Mouse (Mus musculus) ES-E14 (cell line): Measurements from ENCODE around the gene Sh3kbp1.

ENCODE experiments used
- CHD2 ChIP-seq: IDR thresholded peaks from 2 replicates; pipeline ENCODE4 v1.6.1; 2014; ENCODE audit warnings: mild to moderate bottlenecking, low read depth, low read length, inconsistent platforms
- HCFC1 ChIP-seq: IDR thresholded peaks from 2 replicates; pipeline ENCODE4 v1.6.1; 2012; ENCODE audit warnings: low read length, inconsistent platforms, borderline replicate concordance; ENCODE audit not compliant: insufficient read depth
- ZNF384 ChIP-seq: IDR thresholded peaks from 2 replicates; pipeline ENCODE4 v1.6.1; 2012; ENCODE audit warnings: low read depth, low read length, inconsistent platforms

DNA sequence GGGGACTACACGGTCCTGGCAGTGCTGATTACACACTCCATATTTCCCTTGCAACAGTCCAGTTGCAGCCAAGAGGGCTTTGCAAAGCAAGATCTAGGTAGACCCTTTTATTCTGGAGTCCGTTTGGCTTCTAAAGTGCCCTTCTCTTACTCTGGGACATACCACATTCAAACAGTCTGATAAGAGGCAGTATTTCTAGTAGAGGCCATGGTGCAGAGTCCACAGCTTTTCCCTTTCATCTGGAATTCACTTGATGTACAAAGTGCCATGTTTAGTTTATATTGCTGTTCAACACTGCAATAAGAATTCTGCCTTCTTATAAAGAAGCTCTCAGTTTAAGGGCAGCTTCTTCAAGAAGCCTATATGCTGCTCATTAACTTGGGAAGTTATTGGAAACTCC lies 168.5 kb downstream of the Sh3kbp1 start:
- TF ChIP-seq ZNF384 (no peak), CHD2 (no peak), HCFC1 (no peak)
